Mouse (Mus musculus) heart, adult 2 months (tissue): ENCODE data around the gene Tomm40.

ENCODE experiments used
- CTCF ChIP-seq: fragments of 200-600 bp; IDR thresholded peaks from 2 replicates; pipeline ENCODE4 v1.8.1; 2022; ENCODE audit warnings: antibody characterized with exemption, mild to moderate bottlenecking, moderate library complexity
- POLR2A ChIP-seq: fragments of 200-500 bp; IDR thresholded peaks from 2 replicates; pipeline ENCODE4 v1.6.1; 2011; ENCODE audit warnings: mild to moderate bottlenecking, low read depth, low read length, control low read depth; ENCODE audit not compliant: insufficient read depth

DNA sequence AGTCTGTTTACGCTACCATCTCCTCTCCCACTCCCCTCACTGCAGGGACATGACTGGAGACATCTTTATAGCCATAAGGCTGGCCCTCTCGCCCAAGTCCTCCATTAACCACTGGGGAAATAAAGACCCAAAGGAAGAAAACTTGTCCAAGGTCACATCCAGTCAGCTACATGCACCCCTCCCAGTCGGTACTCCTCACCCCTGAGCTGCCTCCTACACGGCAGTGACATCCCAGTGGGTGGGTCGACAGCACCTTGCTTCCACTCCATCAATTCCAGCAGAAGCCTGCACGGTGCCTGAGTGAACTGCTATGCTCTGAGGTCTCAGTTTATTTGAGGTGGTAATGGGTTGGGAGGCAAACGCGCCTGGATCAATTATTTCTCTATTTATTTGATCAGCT lies 51.3 kb downstream of the Tomm40 start:
- no peak for TF ChIP-seq CTCF
- no peak for TF ChIP-seq POLR2A
